Mouse (Mus musculus) embryo, embryonic 10.5 days (tissue): ENCODE measurements at regions not wholly inside any gene's neighbourhood (a gene's known extent, or its start where the extent isn't known, plus 50 kb on each side); places are given as distances from the start of the nearest gene placed in this dataset.

Source experiments
- DNase-seq: peaks from one replicate; pipeline ENCODE4 v3.0.0-alpha.2; 2015; ENCODE audit warnings: low spot score

- no peak for DNase-seq
Observed at GRCm38 (mm10) chr15:52570256-52570655, 1314.5 kb upstream of the Gm7489 start.

GRCm38 (mm10) chr15:52577614-52578013 is 1307.1 kb upstream of the Gm7489 start:
- DNase-seq, result no peak

- peak; percentile 2 for DNase-seq
Observed at GRCm38 (mm10) chr15:52589391-52589790, 1295.3 kb upstream of the Gm7489 start.

- DNase-seq, result no peak
Observed at GRCm38 (mm10) chr15:52599511-52599910, 1285.2 kb upstream of the Gm7489 start.

- no peak for DNase-seq
Observed at GRCm38 (mm10) chr15:52599957-52600356, 1284.7 kb upstream of the Gm7489 start.

- DNase-seq, result no peak
Observed at GRCm38 (mm10) chr15:52639790-52640189, 1244.9 kb upstream of the Gm7489 start.

GRCm38 (mm10) chr15:52645961-52646360 is 1238.7 kb upstream of the Gm7489 start:
- DNase-seq, result no peak

- no peak for DNase-seq
Observed at GRCm38 (mm10) chr15:52657916-52658315, 1226.8 kb upstream of the Gm7489 start.
